ENCODE assay signal across 8 mouse cellular contexts in the genomic region with DNA sequence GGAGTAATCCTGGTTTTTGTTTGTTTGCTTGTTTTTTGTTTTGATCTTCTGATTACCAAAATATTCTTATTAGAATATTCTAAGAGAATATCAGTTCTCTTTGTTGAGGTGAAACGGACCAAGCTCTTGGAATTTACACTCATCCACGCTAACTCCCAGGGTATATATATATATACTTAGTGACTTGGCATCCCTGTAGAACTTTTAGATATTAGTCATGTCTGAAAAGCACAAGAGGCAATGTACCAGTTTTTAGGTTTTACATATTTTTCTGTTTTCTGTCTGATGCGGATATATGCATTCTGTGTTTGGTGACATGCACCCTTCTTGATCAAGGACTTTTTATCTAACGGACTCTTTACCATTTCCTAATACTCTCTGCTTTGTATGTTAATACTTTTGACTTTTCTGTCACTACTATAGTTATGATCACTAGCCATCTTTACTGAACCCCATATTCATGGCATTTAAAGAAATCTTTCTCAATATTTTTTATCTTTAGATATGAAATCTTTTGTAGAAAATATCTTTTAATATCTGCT. TPM values are rescaled to one million over a fixed set of nuclear protein-coding genes. Genes with fewer than 3 reads are reported as not detected.
A peak's percentile ranks its signal among the peaks of the same experiment; 100 is the strongest.
DNase-seq lines count a peak whose midpoint lies in the region; ATAC-seq and TF ChIP-seq lines count a peak whose summit lies in the region.

No protein-coding gene starts in this region.

- TF ChIP-seq POLR2A in small intestine, adult 2 months (IDR thresholded peaks at IDR 0.05; ENCODE audit: low read depth, low read length) = no peak

- H3K27me3 ChIP-seq in lung, embryonic 15.5 days = no peaks in the 10 kb centered on the region
- no peaks in the 10 kb centered on the region for H3K27me3 ChIP-seq in limb, embryonic 13.5 days
- H3K27me3 ChIP-seq in small intestine, adult 2 months (ENCODE audit: control insufficient read depth, insufficient read depth, low read length) = no peaks in the 10 kb centered on the region

- no peak for DNase-seq in lung, postnatal 4 days
- no peak for DNase-seq in natural killer cell, adult 2 months (ENCODE audit: low spot score in 2 of 2)
- DNase-seq in spleen, postnatal 4 days (ENCODE audit: low spot score in 2 of 2) = no peak
- DNase-seq in cerebellum, postnatal 10 days = no peak

- H3K36me3 ChIP-seq in lung, embryonic 15.5 days = no peaks in the 10 kb centered on the region
- H3K36me3 ChIP-seq in limb, embryonic 13.5 days = 0 out of 2 replicates have a peak, but pooled peaks cover 1% of the 10 kb centered on the region
- H3K36me3 ChIP-seq in small intestine, adult 2 months (ENCODE audit: control insufficient read depth, insufficient read depth, low read length) = peaks cover under 1% of the 10 kb centered on the region; the same call in 1 of the 2 replicates

- no peak for ATAC-seq in lung, embryonic 15.5 days (ENCODE audit: borderline replicate concordance, extremely low read depth, low FRiP score, low TSS enrichment)
- 0 out of 2 replicates have a peak, but pooled peaks have one; percentile 27 for ATAC-seq in erythroid progenitor cell, adult 5-6 weeks (replicated peaks; ENCODE audit: low FRiP score, poor library complexity, severe bottlenecking)
- ATAC-seq in limb, embryonic 13.5 days (ENCODE audit: low FRiP score, low read depth) = no peak

- peak overlapping the region; percentile 62 for H3K4me3 ChIP-seq in lung, embryonic 15.5 days
- H3K4me3 ChIP-seq in limb, embryonic 13.5 days = peak overlapping the region; percentile 55
- peak overlapping the region; percentile 97; the same call in 1 of the 2 replicates for H3K4me3 ChIP-seq in small intestine, adult 2 months (ENCODE audit: low read depth, low read length)

- WGBS in lung, embryonic 15.5 days = 26% methylated on average over 4 of the region's 4 CpGs
- 38% methylated on average over 4 of the region's 4 CpGs for WGBS in limb, embryonic 13.5 days
- WGBS in small intestine, adult 2 months = 10% methylated on average over 4 of the region's 4 CpGs

- peaks cover 9% of the 10 kb centered on the region; the same call in 1 of the 2 replicates for H3K4me1 ChIP-seq in lung, embryonic 15.5 days
- 0 out of 2 replicates have a peak, but pooled peaks cover 5% of the 10 kb centered on the region for H3K4me1 ChIP-seq in limb, embryonic 13.5 days
- peaks cover 2% of the 10 kb centered on the region; the same call in 1 of the 2 replicates for H3K4me1 ChIP-seq in small intestine, adult 2 months (ENCODE audit: control insufficient read depth, insufficient read depth, insufficient read length, low read length)

- H3K4me2 ChIP-seq in lung, embryonic 15.5 days = peak overlapping the region; percentile 86
- peak overlapping the region; percentile 76 for H3K4me2 ChIP-seq in limb, embryonic 13.5 days (replicated peaks)

- no peak for TF ChIP-seq CTCF in small intestine, adult 2 months (IDR thresholded peaks at IDR 0.05; ENCODE audit: extremely low read depth, insufficient read length, insufficient replicate concordance, low read depth, low read length)

- H3K9me3 ChIP-seq in lung, embryonic 15.5 days = no peaks in the 10 kb centered on the region
- no peaks in the 10 kb centered on the region for H3K9me3 ChIP-seq in limb, embryonic 13.5 days

- H3K9ac ChIP-seq in lung, embryonic 15.5 days = peak overlapping the region; percentile 62
- peak overlapping the region; percentile 70 for H3K9ac ChIP-seq in limb, embryonic 13.5 days

- H3K27ac ChIP-seq in lung, embryonic 15.5 days = peak overlapping the region; percentile 96
- peak overlapping the region; percentile 90 for H3K27ac ChIP-seq in limb, embryonic 13.5 days
- no peak overlapping the region for H3K27ac ChIP-seq in small intestine, adult 2 months (ENCODE audit: insufficient read depth, low read depth, low read length)

RNA-seq across cellular contexts. Expression of gene Zfp52, which starts 18.1 kb away (rescaled TPM):
- 4.3 and 5.1 TPM in 2 replicates for polyA plus RNA-seq in lung, embryonic 15.5 days (2015; fragmentation: Nextera tagmentation; extraction: Ambion mirVana)
- 5.0 and 6.3 TPM in 2 replicates for total RNA-seq in erythroid progenitor cell, adult 5-6 weeks (2015; ENCODE audit: low replicate concordance)
- 3.2 and 4.1 TPM in 2 replicates for total RNA-seq in erythroid progenitor cell, adult 5-6 weeks (2017; ENCODE audit: low replicate concordance)
- polyA plus RNA-seq in limb, embryonic 13.5 days (2015; fragmentation: Nextera tagmentation; extraction: Ambion mirVana) = 4.9 and 5.1 TPM in 2 replicates
- polyA plus RNA-seq in small intestine, adult 2 months (2012; rRNA removed) = 0.05 TPM in 1 of 2 replicates, not detected in the other

RNA-seq across cellular contexts. Expression of gene Zfp53, which starts 28.4 kb away (rescaled TPM):
- 10.7 and 11.8 TPM in 2 replicates for polyA plus RNA-seq in lung, embryonic 15.5 days (2015; fragmentation: Nextera tagmentation; extraction: Ambion mirVana)
- total RNA-seq in erythroid progenitor cell, adult 5-6 weeks (2015; ENCODE audit: low replicate concordance) = 2.1 and 11.5 TPM in 2 replicates
- 3.3 and 9.1 TPM in 2 replicates for total RNA-seq in erythroid progenitor cell, adult 5-6 weeks (2017; ENCODE audit: low replicate concordance)
- 12.4 TPM in 2 replicates for polyA plus RNA-seq in limb, embryonic 13.5 days (2015; fragmentation: Nextera tagmentation; extraction: Ambion mirVana)
- 2.5 and 2.6 TPM in 2 replicates for polyA plus RNA-seq in small intestine, adult 2 months (2012; rRNA removed)

RNA-seq across cellular contexts. Expression of gene Zfp948, which starts 49.6 kb away (rescaled TPM):
- polyA plus RNA-seq in lung, embryonic 15.5 days (2015; fragmentation: Nextera tagmentation; extraction: Ambion mirVana) = 16.9 and 17.8 TPM in 2 replicates
- total RNA-seq in erythroid progenitor cell, adult 5-6 weeks (2015; ENCODE audit: low replicate concordance) = 4.6 and 4.7 TPM in 2 replicates
- total RNA-seq in erythroid progenitor cell, adult 5-6 weeks (2017; ENCODE audit: low replicate concordance) = 2.4 and 2.7 TPM in 2 replicates
- 16.9 and 17.9 TPM in 2 replicates for polyA plus RNA-seq in limb, embryonic 13.5 days (2015; fragmentation: Nextera tagmentation; extraction: Ambion mirVana)
- polyA plus RNA-seq in small intestine, adult 2 months (2012; rRNA removed) = 0.20 and 0.60 TPM in 2 replicates

Comparison
In these comparisons a context has a peak if more than half of its experiments do, and no peak if none do; other contexts are left out.
1. RNA of gene Zfp948, which starts 49.6 kb away (polyA plus RNA-seq): 16.9 to 17.9 TPM in limb, embryonic 13.5 days and 16.9 to 17.8 TPM in lung, embryonic 15.5 days; 0.20 to 0.60 TPM in small intestine, adult 2 months; every median in the first group is over 10 times any median in the second.
2. Peak in every context shown above with its lines, with median percentiles within 50 percentile points of each other: H3K4me3 ChIP-seq.